Mouse (Mus musculus): Measurements from ENCODE around the gene Hfe. TPM values are rescaled to one million over a fixed set of nuclear protein-coding genes. Genes with fewer than 3 reads are reported as not detected.
"Not testable (repeated sequence)": the region's sequence is repeated elsewhere in the genome, so short reads cannot be mapped to it uniquely, and the experiment has no call there.

Hfe gene
- total RNA-seq, 1 experiment from 2014 or later = 49.1 TPM

- DNase-seq = no peak
These were observed 34.0 kb upstream of the Hfe start for GRCm38 (mm10) chr13:23744421-23745380.

DNA sequence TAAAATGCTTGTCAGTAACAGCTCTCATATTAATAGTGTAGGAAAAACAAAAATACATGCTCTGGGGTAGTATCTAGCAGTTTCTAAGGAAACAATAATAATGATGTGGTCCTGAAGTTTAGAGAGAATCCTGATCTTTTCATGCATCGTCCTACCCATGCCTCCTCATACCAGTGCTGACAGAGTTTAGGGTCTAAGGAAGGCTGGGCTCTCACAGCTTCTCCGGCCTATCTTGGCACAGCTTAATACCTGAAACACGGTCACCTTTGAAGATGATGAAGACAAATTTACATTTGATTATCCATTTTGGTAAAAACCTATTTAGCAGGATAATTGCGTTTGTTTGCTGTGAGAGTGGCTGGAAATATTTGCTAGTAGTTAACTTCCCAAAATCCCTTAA, 33.3 kb upstream of the Hfe start:
- no peak for DNase-seq

GRCm38 (mm10) chr13:23743215-23743614, 32.6 kb upstream of the Hfe start:
- no peak for DNase-seq

DNA sequence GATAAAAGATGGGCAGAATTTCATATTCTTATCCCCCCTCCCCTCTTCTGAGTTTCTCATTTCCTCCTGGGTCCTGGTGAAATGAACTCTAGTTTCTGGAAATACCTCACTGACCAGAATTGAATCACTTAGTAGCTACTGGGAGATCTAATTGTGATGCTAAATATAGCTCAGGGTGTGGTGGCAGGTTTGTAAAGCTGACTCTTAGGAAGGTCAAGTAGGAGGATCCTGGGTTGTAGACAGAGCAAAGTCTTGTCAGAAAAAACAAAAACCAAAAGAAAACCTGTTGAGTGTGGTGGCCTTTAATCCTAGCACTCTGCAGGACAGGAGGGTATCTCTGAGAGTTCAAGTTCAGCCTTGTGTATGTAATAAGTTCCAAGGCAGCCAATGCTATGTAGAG, 31.4 kb upstream of the Hfe start:
- DNase-seq = no peak

DNA sequence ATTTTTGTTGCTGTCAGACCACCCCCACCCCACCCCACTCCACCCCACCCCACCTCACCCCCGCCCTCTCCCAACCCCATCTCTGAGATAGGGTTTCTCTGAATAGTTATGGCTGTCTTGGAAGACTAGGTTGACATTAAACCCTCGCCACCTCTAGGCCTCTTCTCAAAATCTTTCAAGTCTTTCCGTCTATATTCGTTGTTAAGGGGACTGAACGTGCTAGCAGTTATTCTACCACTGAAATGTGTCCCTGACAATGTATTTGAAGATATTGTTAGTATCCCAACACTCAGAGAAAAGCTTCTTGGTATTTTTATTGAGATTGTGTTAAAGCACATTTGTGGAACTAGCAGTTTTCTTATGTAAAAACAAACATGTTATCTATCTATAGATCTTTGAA, 30.3 kb upstream of the Hfe start:
- DNase-seq = no peak

GRCm38 (mm10) chr13:23740256-23740840, 29.7 kb upstream of the Hfe start:
- DNase-seq = no peak

DNA sequence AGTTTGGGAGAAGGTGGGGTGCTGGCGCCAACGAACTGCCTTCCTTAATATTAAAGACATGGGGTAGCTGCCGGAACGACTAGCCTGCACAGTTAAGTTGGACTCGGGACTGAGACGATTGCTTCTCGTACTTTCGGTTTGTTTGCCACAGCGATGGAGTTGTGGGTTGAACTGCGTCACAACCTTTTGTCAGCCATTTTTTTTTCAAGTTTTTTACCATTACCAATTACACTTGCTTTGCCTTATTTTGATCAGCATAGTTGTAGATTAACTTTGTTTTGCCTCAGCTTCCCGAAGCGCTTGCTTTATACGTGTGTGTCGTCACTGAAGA, 29.2 kb upstream of the Hfe start:
- no peak for DNase-seq

DNA sequence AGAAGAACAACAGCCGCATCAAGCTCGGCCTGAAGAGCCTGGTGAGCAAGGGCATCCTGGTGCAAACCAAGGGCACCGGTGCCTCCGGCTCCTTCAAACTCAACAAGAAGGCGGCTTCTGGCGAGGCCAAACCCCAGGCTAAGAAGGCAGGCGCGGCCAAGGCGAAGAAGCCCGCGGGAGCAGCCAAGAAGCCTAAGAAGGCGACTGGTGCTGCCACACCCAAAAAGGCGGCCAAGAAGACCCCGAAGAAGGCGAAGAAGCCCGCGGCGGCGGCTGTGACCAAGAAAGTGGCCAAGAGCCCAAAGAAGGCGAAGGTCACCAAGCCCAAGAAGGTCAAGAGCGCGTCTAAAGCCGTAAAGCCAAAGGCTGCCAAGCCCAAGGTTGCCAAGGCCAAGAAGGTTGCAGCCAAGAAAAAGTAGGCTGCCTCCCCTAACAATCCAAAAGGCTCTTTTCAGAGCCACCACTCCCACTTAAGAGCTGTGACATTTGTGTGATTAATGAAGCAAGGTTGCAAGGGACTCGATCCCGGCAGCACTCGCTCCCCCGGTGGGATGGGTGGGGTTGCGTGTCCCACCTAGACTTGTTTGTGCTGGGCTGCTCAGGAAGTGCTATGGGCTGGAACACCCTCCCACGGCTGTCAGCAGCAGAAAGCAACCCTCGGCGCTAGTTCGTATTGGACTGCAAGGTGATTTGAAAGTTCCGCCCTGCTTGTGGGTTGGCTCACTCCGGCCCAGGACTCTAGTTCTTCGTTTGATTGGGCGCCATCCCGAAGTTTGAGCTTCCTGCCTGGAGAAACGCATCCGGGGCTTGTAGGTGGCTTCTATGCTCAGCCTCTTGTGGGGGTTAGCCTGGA, 28.6 kb upstream of the Hfe start:
- DNase-seq = peak; percentile 88

DNA sequence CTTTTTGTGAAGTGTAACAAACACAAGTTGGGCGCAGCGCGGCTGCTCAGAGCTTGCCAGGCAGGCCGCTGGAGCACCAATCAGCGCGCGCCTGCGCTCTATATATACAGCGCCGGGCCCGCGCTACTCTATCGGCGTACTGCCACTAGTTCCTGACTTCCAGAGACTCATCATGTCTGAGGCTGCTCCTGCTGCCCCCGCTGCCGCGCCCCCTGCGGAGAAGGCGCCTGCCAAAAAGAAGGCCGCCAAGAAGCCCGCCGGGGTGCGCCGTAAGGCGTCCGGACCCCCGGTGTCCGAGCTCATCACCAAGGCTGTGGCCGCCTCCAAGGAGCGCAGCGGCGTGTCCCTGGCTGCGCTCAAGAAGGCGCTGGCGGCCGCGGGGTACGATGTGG, 28.0 kb upstream of the Hfe start, which contains the start of gene Hist1h1c:
Gene Hist1h1c, plus strand, starts transcription at position 132 of the 392 bp plus-strand sequence.
- DNase-seq = peak; percentile 85

DNA sequence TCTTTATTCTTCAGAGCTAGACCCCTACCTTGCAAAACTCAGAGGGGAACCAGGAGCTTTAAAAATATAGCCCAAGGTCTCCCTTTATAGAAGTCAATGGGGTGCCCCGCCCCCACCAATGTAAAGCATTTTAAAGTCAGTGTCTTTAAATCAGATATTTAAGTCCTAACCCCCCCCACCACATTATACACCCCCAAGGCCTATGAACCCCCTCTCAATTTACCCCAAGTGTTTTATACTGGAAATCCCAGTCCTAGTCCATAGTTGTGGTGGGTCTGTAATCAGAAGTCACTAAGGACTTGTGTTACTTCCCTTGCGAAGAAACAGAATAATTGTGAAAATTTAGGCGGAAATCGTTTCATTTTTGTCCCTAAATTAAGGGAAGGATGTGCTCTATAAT, 27.4 kb upstream of the Hfe start:
- DNase-seq = no peak

DNA sequence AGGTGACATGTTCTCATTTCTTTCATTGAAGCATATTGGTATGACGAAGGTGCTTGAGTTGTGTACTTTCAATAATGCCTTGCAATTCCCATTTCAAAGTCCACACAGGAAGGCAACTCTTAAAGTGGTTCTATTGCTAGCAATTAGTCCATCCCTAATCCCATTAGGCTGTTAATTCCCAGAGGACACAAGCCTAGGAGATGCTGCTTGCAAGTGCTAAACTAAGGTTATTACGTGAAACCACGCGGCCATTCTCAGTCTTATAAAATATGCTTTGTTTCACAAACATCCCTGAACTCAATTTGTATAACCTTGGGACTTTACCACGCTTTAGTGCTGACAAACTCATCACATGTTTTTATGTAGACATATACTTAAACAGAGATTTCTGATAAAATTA, 26.4 kb upstream of the Hfe start:
- DNase-seq = no peak

DNA sequence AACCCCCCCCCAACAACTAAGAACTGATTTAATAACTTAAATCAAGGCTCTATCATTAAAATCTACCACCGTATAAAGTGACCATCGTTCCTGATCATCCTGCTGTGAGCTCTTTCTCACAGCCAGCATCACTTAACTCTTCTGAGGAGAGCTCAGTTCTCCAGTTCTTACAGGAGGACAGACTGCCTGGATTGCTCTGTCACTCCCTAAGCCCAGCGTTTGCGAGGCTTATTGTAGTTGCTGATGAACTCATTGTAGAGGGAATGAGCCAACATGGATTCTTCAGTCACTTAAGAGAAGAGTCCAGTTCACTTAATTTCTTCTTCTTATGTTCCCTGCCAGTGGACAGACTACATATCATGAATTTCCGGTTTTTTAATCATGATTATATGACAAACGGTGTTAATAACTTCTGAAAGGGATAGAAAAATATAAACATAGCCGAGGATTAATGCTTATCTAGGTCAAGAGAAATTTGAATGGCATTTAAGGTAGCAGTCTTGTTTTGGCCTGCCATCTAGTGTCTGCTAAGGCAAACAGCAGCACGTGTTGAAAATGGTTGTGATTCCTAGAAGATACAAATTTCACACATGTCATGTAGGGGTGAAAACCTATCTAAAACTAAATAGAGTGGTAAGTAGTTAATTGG, 21.6 kb upstream of the Hfe start:
- no peak for DNase-seq

DNA sequence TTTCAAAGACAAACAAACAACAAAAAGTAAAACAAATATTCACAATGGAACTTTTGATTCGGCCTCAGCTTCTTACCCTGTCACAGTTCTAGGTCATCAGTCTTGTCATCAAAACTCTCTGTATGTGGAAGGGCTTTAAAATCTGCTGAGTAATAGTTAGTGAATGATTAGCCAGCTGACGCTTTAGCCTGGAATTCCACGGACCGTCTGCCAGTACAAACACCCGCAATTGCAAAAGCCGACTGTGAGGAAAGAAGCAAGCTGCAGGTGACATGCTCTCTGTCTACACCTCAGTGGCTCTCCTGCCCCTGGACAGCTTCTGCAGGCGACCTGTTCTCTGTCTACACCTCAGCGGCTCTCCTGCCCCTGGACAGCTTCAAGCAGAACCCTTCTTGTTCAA, 19.8 kb upstream of the Hfe start:
- no peak for DNase-seq

DNA sequence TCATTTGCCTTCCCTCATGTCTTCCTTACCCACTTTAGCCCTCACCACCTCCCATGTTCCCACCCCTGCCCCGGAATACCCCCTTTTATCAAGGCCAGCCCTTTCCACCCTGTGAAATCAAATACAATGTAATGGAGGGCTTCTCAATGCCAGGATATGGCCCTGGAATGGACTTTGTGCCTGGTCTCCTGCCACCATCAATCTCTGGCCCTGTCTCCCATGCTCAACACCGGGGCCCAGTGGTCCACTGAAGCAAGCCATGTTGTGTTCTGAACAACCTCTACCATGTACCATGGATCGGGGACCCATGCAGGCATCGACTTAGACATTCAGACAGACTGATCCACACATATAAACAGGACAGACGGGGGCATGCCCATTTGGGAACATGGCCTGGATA, 19.1 kb upstream of the Hfe start:
- DNase-seq = no peak

GRCm38 (mm10) chr13:23729192-23729525, 18.5 kb upstream of the Hfe start:
- no peak for DNase-seq

DNA sequence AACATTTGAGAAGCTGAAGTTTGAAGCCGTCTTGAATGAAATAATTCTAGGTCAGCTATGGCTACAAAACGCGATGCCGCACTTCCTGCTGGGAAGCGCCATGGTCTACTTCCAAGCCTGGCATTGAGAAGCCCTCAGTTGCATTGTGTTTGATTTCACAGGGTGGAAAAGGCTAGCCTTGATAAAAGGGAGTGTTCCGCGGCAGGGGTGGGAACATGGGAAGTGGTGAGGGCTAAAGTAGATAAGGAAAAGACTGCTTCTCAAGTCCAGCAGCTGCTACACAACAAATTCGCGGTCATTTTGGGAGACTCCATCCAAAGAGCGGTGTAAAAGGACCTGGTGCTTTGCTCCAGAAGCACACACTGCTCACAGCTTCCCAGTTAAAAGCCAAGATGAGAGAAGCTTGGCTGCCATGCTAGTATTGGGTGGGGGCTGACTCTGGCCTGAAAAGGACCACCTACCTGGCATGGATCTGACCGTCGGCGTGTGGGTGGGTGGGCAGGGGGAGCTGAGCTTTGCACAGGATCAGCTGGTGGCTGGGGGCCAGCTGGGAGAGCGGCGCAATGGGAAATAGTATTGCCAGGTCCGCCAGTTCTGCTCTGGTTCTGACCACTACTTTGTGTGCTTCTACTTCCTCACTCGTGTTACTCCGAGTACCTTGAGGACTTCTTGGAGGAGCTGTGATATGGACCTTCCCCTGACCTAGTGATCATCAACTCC, 18.0 kb upstream of the Hfe start:
- DNase-seq = no peak

DNA sequence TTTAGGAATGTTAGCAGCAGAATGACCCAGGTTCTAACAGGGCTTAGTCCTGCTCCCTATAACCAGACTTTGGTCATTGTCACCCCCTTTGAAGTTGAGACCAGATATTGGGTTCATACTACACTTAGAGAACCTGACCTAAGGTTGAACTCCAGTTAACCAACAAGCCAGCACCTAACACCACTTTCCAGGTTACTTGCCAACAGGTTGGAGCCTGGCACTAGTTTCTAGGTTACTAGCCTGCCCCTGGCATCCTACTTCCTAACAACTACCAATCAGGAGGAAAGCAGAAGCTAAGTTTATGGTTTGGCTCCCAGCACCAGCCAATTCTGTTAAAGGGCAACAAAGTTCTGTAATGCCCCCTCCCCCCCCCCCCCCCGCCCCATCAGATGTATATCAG, 14.6 kb upstream of the Hfe start:
- no peak for DNase-seq

GRCm38 (mm10) chr13:23724239-23724638, 13.6 kb upstream of the Hfe start:
- no peak for DNase-seq

- not testable (repeated sequence) for DNase-seq
These were observed 7.1 kb upstream of the Hfe start for GRCm38 (mm10) chr13:23717593-23718245.

- no peak for DNase-seq
These were observed 6.5 kb upstream of the Hfe start for GRCm38 (mm10) chr13:23717176-23717575.

All from adrenal gland, postnatal 25 days (tissue).